Mouse (Mus musculus) thymus, adult 2 months (tissue): ENCODE results near the gene Mob1b.

ENCODE experiments used
- CTCF ChIP-seq: fragments of 200-500 bp; IDR thresholded peaks from 2 replicates; pipeline ENCODE4 v1.5.1; 2012; ENCODE audit warnings: mild to moderate bottlenecking, control low read depth, low read length, moderate library complexity, borderline replicate concordance; ENCODE audit not compliant: control insufficient read depth, poor library complexity, insufficient read depth; ENCODE audit errors: extremely low read depth
- POLR2A ChIP-seq: fragments of 200-500 bp; IDR thresholded peaks from 2 replicates; pipeline ENCODE4 v1.6.1; 2012; ENCODE audit warnings: mild to moderate bottlenecking, low read length, control low read depth, moderate library complexity; ENCODE audit not compliant: control insufficient read depth, poor library complexity, insufficient read depth; ENCODE audit errors: extremely low read depth

GRCm38 (mm10) chr5:88797121-88797520, 76.5 kb downstream of the Mob1b start:
- TF ChIP-seq CTCF (no peak), POLR2A (no peak)
